Mouse (Mus musculus) inflammation-experienced regulatory T-cells, adult 6 months (primary cell): Measurements from ENCODE around the gene Mxi1. TPM values are rescaled to one million over a fixed set of nuclear protein-coding genes. Genes with fewer than 3 reads are reported as not detected.
A peak's percentile ranks its signal among the peaks of the same experiment; 100 is the strongest.

Source experiments
- ATAC-seq: one replicate; pipeline ENCODE4 v1.8.0; 2017
- polyA plus RNA-seq, 3 experiments: library from polyadenylated mRNA; unstranded; fragments of 100-300 nt; shearing (Covaris generic); gene quantifications; one replicate each; pipeline ENCODE4 v1.2.1; 2017

Mxi1 gene
- polyA plus RNA-seq, 3 experiments from 2014 or later: 4.3 to 5.9 (median 4.6) TPM

DNA sequence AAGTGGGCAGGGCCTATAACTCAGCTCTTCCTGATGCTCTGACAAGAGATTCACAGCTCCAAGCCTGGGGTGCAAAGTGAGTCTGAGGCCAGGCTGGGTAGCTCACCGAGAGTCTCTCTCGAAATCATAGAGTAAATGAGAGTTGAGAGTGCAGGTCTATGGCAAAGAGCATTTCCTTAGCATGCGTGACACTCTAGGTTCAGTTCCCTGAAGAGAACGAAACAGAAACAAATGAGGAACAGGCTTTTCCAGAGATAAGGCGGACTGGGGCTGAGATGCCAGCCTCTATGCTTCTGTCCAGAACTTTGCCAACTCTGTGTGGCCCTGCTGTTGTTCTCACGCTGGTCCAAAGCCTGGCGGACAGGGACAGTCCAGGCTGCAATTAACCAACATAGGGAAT lies 6.9 kb upstream of the Mxi1 start:
- no peak for ATAC-seq

GRCm38 (mm10) chr19:53305621-53306020 lies 4.7 kb upstream of the Mxi1 start:
- no peak for ATAC-seq

DNA sequence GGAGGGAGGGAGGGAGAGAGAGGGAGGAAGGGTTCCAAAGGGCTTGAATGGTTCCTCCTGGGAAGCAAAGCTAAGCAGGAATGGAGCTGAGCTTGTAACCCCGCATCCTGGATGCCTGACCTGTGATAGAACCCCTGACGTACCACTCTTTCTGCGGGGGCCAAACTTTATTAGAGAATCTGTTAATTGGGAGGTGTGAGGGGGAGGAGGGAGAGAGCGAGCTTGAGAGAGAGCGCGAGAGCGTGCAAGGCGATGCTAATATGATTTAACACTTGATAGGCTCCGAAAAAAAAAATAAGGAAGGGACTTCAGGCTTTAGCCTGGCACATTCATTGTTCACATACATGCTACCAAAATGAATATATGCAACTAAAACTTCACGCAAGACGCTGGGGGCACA lies 3.6 kb upstream of the Mxi1 start:
- ATAC-seq: no peak

- no peak for ATAC-seq
Measured at GRCm38 (mm10) chr19:53307219-53307618, 3.1 kb upstream of the Mxi1 start.

DNA sequence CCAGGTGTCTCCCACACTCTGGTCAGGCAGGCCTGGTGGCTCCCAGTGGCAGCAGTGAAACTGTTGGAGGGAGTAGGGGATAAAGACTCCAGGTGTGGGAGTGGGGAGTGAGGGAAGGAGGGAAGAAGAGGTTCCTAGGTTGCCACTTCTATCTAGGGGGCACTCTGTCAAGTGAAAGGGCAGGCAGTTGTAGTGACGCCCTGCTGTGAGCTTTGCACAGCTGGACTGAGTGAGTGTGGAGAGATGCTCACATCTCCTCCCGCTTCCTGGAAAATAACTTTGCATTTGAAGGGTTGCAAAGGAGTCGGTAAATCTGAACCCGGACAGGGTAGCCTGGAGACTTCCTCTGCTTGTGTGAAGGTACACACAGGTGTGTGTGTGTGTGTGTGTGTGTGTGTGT lies 687 bp upstream of the Mxi1 start:
- ATAC-seq: no peak

DNA sequence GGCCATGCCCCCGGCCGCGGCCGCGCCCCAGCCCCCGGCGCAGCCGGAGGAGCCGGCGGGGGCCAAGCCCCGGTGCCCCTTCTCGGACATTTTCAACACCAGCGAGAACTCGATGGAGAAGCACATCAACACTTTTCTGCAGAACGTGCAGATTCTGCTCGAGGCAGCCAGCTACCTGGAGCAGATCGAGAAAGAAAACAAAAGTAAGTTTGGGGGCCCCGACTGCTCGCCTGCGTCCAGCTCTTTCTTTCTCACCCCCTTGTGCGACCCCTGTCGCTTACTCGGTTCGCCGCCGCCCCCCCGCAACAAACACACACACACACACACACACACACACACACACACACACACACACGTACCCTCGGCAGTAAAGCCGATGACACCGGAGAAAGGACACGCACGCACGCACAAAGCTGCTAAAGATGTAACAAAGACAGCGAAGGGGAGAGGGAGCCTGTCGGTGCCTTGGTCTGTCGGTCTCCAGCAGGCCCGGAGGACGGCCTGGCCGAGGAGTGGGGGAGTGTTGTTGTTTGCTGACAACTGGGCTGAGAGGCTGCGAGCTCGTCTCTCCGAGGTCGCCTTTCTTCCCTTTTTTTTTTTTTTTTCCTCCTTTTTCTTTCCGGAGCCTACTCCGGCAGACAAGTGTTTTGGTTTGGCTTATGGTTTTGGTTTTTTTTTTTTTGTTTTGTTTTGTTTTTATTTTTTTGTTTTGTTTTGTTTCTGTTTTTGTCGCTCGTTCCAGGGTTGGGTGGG lies 629 bp downstream of the Mxi1 start:
- no peak for ATAC-seq

DNA sequence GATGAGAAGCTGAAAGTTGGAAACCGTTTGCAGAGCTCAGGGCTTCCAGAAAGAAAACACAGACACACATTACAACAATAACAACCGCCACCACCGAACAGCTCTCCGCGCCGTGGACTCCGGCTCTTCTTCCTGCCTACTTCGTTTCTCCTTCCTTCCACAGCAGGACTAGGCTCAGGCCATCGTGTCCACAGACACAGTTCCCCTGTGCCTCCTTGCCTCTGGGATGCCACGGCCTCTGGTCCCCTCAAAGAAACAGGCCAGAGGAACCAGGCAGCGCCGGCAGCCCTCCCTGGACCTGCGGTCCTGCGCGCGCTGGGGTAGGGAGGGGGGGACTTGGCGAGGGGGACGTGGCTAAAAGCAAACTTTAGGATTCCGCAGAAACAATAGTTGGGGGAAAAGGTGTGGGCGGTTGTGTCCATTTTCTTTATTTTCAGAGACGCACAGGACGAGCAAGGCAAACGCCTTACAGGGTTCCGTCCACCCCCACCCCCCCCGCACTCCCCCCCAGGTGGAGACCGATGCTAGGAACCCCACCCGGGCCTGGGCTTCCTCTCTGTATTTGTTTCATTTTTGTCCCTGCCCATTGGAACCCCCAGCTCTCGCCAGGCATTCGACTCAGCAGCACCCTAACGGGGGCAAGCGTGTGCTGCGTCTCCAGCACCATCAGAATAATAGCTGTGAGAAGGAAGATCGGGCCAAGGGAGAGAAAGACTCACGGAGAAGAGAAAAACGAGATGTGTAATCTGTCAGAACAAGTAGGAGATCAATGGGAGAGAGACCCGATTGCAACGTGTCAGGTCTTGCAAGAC lies 1.4 kb downstream of the Mxi1 start:
- no peak for ATAC-seq

- no peak for ATAC-seq
Measured at GRCm38 (mm10) chr19:53312336-53312871, 2.1 kb downstream of the Mxi1 start.

DNA sequence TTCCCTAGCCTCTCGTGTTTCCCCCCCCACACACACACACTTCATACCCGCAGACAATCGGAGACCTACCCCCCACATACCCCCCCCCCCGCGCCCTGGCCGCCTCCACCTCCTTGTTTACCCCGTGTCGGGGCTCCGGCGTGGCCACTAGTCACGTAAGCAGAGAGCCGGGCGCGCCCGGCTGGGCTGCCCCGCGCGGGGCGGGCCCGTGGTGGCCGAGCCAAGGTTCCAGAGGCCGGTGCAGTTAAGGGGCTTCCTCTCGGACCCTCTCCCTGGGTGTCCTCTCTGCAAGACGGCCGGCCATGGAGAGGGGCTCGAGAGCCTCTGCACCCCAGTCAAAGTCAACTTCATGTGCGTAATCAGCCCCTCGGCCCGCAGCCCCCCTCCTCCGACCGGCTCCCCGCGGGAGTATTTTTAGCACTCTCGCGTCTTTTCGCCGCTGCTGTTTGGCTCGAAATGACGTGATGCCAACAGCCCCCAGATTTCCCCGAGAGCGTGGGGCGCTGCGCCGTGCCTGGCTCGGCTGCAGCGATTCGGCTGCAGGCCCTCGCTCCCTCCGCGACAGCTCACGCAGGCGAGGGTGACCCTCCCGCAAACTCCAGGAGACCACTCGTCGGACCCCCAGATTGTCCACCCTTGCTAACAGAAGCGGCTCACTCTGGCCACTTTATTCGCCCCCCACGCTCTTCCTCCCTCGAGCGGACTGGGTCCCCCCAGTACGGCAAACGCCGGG lies 2.8 kb downstream of the Mxi1 start:
- peak; percentile 51 for ATAC-seq

- peak; percentile 74 for ATAC-seq
Measured at GRCm38 (mm10) chr19:53313684-53314443, 3.5 kb downstream of the Mxi1 start.

- ATAC-seq: no peak
Measured at GRCm38 (mm10) chr19:53314530-53315208, 4.4 kb downstream of the Mxi1 start.

GRCm38 (mm10) chr19:53315209-53315654 lies 4.9 kb downstream of the Mxi1 start:
- ATAC-seq: no peak

- no peak for ATAC-seq
Measured at GRCm38 (mm10) chr19:53316105-53316504, 5.8 kb downstream of the Mxi1 start.

GRCm38 (mm10) chr19:53316963-53317362 lies 6.6 kb downstream of the Mxi1 start:
- ATAC-seq: no peak

GRCm38 (mm10) chr19:53318143-53319132 lies 8.1 kb downstream of the Mxi1 start:
- no peak for ATAC-seq

GRCm38 (mm10) chr19:53320264-53321110 lies 10.2 kb downstream of the Mxi1 start:
- no peak for ATAC-seq

DNA sequence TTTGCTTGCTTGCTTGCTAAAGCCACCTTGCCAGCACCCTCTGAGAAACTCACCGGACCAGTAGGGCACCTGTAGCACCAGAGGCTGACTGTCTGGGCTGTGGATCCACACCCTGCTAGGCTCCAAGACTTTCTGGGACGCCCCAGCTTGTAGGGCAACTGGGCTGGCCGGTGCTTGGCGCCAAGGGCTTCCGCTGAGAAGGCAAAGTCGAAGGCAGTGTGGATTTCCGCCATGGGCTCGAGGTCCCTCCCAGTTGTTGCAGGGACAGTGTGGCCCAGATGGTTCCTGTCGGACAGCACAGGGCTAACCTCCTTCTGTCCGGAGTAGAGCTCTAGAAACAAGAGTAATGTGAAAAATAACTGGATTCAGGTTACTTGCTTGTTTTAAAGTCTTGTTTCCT lies 11.0 kb downstream of the Mxi1 start:
- ATAC-seq: no peak

DNA sequence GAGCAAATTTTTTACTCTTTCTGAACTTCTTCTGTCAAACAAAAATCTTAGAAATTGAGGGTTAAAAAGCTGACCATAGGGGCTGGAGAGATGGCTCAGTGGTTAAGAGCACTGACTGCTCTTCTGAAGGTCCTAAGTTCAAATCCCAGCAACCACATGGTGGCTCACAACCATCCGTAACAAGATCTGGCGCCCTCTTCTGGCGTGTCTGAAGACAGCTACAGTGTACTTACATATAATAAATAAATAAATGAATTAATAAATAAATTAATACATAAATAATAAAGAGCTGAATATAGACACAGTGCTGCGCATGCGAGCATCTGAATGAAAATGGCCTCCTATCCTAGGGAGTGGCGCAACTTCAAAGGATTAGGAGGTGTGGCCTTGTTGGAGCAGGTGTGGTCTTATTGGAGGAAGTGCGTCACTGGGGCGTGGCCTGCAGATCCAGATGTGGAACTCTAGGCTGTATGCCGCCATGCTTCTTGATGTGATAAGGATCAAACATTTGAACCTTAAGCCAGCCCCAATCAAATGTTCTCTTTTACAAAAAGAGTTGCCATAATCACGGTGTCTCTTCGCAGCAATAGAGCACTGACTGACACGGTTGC lies 12.2 kb downstream of the Mxi1 start:
- no peak for ATAC-seq

DNA sequence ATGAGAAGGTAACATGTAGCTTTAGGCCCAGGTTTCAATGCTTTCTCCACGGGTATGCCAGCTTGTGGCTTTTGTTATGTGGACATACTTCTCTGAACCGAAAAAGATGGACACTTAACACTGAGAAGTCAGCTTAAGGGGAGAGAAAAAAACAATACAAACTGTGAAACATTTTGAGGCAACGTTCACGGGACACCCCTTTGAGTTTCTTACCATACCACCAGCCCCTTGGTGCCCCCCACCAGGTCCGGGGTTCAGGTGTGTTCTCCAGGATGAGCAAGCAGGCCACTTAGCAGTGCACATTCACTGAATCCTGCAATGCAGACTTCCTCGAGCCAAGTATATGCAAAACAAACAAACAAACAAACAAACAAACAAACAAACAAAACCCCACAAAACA lies 14.5 kb downstream of the Mxi1 start:
- no peak for ATAC-seq
